Mouse (Mus musculus): Measurements from ENCODE around the gene Creg2.
"Not testable (repeated sequence)": the region's sequence is repeated elsewhere in the genome, so short reads cannot be mapped to it uniquely, and the experiment has no call there.

Creg2 gene

GRCm38 (mm10) chr1:39597135-39597534 is 54.1 kb downstream of the Creg2 start:
- in situ Hi-C loops (cut with MboI, MseI): not testable (repeated sequence)

GRCm38 (mm10) chr1:39593836-39594235 is 57.4 kb downstream of the Creg2 start:
- in situ Hi-C loops (cut with MboI, MseI): no loop called here

DNA sequence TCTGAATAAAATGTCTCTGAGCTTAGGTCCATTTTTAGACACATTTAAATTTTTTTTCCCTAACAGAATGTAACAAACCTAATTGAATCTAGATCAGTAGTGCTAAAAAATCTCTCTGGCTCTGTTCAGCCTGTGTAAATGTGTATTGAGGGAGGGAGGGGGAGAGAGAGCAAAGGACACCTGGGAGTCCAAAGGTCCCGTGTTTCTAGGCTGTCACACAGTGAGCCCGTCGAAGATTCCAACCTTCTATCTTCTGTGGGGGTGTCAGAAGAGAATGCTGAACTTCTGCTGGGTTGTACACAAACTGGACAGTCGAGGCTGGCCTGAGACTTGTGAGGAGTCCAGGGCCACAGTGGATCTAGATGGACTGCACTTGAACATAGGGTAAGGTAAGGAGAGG is 59.2 kb downstream of the Creg2 start:
- in situ Hi-C loops (cut with MboI, MseI): no loop called here

GRCm38 (mm10) chr1:39591557-39591956 is 59.7 kb downstream of the Creg2 start:
- in situ Hi-C loops (cut with MboI, MseI): not testable (repeated sequence)

GRCm38 (mm10) chr1:39590193-39590592 is 61.1 kb downstream of the Creg2 start:
- in situ Hi-C loops (cut with MboI, MseI): no loop called here

DNA sequence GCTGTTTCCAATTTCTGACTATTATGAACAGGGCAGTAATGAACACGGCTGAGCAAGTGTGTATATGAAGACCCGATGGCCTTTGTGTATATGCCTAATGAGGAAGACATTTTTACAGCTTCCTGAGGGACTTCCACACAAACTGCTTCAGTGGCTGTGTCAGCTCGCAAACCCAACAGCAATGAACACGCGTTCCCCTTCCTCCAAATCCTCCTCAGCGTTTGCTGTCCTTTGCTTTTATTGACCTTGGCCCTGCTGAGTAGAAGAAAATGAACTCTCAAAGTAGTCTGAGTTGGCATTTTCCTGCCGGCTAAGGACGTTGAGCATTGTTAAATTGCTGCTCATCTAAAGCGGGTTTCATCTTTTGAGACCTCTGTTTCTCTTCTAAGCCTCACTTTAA is 65.9 kb downstream of the Creg2 start:
- in situ Hi-C loops (cut with MboI, MseI): no loop called here

GRCm38 (mm10) chr1:39583173-39583572 is 68.1 kb downstream of the Creg2 start:
- in situ Hi-C loops (cut with MboI, MseI): no loop called here

GRCm38 (mm10) chr1:39581215-39581614 is 70.1 kb downstream of the Creg2 start:
- in situ Hi-C loops (cut with MboI, MseI): no loop called here

DNA sequence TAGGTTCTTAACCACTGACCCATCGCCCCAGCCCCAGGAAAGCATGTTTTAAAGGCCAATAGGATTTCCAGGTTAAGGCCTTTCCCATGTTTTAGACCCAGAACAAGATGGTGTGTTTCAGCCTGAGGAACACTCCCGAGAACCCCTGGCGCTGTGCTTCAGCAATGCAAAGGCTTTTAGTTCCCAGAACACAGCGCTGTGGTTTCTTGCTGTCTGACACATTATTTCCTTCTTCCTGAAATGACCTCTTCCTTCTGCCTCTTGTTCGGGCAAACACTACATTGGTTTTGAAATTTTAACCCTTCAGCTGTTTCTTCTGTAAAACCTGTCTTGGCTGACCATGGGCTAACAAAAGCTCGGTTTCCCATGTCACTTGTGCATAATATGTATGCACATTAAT is 72.1 kb downstream of the Creg2 start:
- in situ Hi-C loops (cut with MboI, MseI): no loop called here

- in situ Hi-C loops (cut with MboI, MseI): no loop called here
Measured at GRCm38 (mm10) chr1:39578446-39578845, 72.8 kb downstream of the Creg2 start.

GRCm38 (mm10) chr1:39577253-39577705 is 74.0 kb downstream of the Creg2 start, which contains the start of gene Rnf149:
TSS of gene Rnf149 (minus strand) at chr1:39577405.
- in situ Hi-C loops (cut with MboI, MseI): no loop called here

GRCm38 (mm10) chr1:39576431-39577243 is 74.6 kb downstream of the Creg2 start:
- in situ Hi-C loops (cut with MboI, MseI): no loop called here

DNA sequence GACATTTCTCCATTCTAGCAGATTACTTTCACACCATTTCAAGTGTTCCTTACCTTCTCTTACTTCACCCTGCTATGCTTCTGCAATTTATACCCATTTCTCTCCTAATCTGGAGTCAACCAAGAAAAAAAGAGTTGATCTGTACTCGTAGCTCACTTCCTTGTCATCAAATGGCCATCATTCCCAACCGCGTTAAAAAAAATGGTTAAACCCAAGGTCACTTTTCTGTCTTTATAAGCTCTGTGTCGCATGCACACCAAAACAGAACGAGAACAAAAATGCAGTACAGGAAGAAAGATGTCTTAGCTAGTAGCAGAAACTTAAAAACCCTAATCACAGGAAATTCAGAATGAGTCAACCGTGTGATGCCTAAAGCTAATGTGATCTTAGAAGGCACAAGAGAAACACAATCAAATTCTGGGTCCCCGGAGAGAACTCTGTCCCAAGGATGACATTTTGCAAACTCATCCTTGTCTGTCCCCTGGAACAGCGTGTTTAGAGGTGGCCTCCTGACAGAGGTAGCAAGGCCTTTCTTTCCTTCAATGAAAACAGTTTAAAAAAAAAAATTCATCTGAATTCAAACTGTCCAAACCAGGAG is 75.4 kb downstream of the Creg2 start:
- in situ Hi-C loops (cut with MboI, MseI): no loop called here

DNA sequence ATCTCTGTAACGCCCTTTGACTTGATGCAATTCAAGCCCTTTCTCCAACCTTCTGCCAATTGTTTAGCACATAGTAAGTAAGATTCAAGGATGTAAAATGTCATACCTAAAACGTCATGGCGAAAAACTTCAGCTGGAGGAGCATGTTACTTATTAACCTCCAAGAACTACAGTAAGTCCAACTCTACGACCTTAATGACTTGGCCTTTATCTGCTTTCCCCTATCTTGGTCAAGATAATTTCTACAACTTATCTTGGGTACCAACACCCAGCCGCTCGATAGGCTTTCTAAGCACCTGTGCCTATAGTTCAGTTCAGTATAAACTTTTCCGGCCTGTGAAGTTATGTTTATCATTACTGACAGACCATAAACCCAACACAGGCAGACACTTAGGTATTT is 77.4 kb downstream of the Creg2 start:
- in situ Hi-C loops (cut with MboI, MseI): no loop called here

GRCm38 (mm10) chr1:39571653-39572052 is 79.6 kb downstream of the Creg2 start:
- in situ Hi-C loops (cut with MboI, MseI): no loop called here

Measured in regulatory T cell (primary cell).